Mouse (Mus musculus) liver (tissue): ENCODE results near the gene Pla2g4a.
"Not testable (repeated sequence)": the region's sequence is repeated elsewhere in the genome, so short reads cannot be mapped to it uniquely, and the experiment has no call there.

Experiments used
- DNase-seq: peaks from one replicate; pipeline ENCODE4 v3.0.0-alpha.2; 2020; ENCODE audit warnings: mixed read lengths

Pla2g4a gene

GRCm38 (mm10) chr1:149929140-149929539, 31.9 kb downstream of the Pla2g4a start:
- no peak for DNase-seq

DNA sequence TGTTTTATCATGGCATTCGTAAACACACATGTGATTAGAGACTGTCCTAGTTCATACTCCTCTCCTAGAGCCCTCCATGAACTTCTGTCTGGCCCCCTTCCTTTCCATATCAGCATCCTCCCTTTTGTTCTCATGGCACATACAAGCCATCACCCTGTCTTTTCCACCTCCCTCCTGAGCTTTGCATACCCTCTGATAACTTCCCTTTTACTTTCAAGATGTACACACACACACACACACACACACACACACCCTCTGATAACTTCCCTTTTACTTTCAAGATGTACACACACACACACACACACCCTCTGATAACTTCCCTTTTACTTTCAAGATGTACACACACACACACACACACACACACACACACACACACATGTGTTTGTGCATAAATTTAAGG, 37.4 kb downstream of the Pla2g4a start:
- not testable (repeated sequence) for DNase-seq

DNA sequence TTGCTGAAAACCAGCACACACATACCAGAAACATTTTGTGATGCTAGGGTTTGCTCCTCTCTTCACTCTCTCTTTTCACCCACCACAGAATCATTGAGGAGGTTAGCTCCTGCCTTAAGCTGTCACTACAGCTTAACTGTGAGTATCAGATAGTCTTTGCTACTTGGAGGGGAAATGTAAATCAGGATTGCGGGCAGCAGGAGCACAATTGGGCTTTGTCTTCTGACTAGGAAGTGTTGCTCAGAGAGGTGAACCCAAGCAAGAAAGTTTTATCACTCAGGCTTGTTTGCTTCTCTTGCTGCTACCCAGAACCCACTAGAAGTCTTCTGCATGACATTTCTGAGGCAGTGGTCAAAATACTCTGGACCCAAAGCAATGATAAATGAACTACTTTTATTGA, 38.9 kb downstream of the Pla2g4a start:
- no peak for DNase-seq

DNA sequence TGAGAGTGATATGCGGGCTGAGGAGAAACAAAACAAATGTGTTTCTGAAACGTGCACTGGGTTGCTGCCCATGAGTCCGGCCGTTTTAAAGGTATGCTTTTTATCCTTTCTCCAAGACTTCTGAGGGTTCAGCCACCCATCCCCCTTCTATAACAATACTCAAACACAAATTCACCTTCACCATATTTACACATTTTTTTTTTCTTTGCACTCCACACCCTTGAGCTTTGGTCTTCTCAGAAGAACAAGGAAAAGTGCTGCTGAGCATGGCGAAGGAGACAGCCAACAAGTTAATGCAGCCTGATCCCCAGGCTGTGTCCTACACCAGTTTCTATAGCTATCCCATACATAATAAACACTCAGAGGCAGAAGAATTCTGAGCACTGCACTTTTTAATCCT, 39.8 kb downstream of the Pla2g4a start:
- DNase-seq, result no peak

DNA sequence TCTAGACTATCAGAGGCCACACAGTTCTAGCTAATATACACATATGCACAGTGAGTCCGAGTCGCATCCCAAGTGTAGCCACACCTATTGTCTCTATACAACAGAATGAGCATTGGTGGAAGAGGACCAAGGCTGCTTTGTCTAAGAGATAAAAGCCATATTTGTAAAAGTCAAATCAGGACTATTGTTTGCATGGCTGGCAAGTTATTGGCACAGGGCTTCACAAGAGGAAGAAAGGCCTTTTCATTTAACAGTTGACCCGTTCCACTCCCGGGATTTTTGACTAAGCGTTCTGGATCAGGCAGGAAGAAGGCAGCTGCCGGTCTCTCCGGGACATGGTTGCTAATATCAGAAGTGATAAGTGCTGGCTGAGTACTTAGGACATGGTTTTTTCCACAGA, 41.8 kb downstream of the Pla2g4a start:
- DNase-seq, result no peak

- DNase-seq, result no peak
Measured at GRCm38 (mm10) chr1:149912984-149913383, 48.1 kb downstream of the Pla2g4a start.

DNA sequence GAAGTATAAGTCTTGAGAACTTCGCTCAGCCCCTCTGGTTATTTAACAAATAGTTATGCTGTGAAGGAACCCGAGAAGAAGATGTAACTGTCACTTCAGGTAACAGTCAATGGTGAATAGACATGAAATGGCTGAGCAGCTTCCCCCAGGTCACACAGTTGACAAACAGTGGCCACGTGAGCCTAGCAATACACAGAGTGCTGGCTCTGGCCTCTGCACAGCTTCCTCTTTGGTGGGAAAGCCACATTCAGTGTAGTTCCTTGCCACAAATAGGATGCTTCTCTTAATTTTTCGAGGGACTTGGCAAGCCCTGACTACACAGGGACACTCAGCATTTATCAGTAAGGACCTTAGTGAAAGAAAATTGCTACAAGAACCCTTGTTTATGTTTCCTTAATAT, 50.0 kb downstream of the Pla2g4a start:
- DNase-seq, result peak; percentile 15

DNA sequence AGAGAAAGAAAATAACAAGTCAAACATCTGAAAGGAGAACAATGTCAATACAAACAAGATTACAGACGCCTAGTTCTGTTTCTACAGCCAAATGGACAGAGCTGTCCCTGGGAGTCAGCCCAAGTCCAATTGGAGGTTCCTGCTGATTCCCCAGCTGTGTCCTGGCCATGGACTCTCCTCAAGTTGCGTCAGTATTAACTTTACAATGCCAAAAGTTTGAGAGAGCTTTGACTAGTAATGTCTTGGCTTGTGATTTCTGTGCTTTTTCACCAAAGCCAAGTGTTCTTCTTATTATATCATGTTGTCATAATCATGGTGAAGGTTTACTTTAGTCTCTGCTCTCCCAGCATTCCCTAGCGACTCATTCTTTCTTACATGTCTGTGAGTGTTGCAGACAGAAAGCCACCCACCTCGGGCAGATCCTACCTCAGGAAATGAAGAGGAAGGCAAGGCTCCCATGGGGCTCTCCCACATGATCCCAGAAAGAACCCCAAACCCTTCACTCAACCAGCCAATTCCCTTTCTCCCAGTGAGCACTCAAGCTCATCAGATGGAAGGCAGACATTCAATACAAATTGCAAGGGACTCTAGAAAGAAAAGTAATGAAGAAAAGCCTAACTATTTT, 63.0 kb downstream of the Pla2g4a start:
- no peak for DNase-seq

DNA sequence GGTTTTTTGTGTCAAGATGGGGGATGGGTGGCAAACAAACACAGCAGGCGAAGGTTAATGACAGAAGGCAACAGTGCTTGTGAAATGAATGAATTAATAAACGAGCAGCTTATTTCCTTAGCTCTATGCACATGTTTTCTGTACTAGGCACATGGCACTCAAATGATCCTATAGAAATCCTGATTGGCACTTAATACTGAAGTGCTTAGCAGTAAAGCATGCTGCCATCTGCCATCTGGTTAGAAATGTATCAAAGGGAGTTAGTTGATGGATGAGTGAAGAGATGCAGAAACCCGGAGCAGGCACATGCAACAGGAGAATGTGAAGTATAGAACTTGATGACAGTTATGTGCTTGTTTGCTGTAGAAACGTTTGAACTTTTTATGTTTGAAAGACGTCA, 64.5 kb downstream of the Pla2g4a start:
- no peak for DNase-seq

GRCm38 (mm10) chr1:149894940-149895339, 66.2 kb downstream of the Pla2g4a start:
- no peak for DNase-seq

DNA sequence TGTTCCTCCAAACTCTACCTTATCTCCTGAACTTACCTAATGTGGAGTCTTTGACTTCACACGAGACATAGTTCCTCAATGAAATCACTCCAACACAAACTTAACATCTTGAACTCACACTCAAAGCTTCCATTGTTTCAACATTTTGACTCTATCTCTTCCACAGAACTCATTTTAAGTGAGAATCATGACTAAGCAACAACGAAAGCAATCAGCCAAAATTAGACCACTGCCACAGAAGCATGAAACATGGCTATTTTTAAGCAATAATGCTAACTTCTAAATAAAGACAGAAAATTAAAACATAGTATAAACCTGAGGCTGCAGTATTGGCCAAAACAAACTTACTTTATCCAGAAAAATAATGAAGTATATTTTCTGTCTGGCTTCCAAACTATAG, 67.2 kb downstream of the Pla2g4a start:
- no peak for DNase-seq

GRCm38 (mm10) chr1:149891057-149891456, 70.0 kb downstream of the Pla2g4a start:
- no peak for DNase-seq

DNA sequence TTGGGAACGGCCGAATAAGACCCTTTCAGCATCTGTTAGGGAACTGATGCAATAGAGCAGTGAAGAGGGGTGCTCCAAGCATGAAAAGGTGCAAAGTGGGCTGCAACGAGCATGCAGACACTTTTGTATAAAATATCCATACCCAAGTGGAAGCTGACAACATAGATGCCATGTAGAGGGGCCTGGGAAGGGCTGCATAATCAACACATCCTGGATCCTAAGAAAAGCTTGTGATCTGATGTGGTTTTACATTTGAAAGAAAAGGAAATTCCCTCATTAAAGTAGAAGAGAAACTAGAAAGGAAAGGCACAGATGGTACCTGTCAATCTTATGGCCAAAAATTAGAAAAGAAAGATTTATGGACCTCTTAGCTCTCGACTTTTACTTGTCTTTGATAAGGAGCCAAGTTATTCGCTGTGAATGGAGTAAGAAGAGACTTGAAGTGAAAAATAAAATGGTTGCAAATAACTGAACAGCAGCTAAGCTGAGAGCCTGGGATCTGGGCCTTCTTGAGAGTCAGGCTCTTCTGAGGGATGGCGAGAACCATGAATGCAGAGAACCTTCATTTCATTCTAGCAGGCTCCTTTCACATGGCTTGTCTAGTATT, 78.6 kb downstream of the Pla2g4a start:
- no peak for DNase-seq

- no peak for DNase-seq
Measured at GRCm38 (mm10) chr1:149878175-149878574, 82.9 kb downstream of the Pla2g4a start.

DNA sequence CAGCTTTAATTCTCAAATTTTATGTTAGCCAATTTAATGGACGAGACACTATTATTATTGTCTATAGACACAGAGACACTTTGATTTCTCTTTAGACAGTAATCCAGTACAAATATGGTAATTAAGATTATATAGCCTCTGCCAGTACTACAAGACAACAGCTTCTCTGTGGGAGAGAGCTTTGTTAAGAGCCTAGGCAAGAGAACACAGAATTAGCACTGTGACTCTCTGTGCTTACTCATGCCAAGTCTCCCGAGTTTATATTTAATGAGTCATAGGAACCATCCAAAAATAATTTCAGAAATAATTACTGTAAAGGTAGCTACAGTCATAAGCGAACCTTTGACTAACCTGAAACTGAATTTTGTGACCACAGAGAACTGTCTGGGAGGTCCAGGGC, 84.6 kb downstream of the Pla2g4a start:
- no peak for DNase-seq

GRCm38 (mm10) chr1:149871625-149872024, 89.5 kb downstream of the Pla2g4a start:
- no peak for DNase-seq

- no peak for DNase-seq
Measured at GRCm38 (mm10) chr1:149867323-149867722, 93.8 kb downstream of the Pla2g4a start.

DNA sequence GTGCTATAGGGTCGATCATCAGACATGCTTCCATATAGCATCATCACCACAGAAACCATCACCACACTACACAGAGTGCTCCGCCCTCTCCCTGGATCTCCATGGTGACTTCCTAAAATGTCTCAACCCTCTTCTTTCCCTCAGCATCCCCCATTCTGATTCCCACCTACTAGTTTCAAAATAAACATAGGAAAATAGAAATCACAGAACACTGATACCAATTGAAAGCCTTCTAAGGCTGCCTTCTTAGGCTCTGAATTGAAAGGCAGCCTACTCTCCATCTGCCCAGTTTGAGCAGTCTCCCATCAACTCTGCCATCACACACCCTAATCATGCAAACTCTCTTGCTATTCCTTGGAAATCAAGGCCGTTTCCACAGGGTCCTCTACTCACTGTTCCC, 94.9 kb downstream of the Pla2g4a start:
- no peak for DNase-seq

DNA sequence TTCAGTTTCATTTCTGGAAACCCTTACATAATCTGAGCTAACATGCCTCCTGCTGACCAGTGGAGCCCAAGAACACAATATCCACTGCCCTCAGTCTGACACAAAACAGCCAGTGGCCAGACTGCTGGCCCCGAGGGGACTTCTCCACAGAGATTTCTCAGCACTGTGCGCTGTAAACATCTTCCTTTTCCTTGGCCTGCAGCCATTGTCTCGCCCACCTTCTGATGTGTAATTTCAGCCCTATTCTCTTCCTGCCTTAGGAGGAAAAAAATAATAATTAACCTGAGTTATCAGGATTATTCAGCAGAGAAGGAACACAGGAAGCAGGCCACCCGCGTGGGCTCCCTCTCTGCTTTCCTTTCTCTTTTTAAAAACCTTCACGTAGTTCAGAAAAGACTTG, 98.3 kb downstream of the Pla2g4a start:
- DNase-seq, result no peak

GRCm38 (mm10) chr1:149862181-149862580, 98.9 kb downstream of the Pla2g4a start:
- DNase-seq, result no peak

GRCm38 (mm10) chr1:149861543-149861942, 99.5 kb downstream of the Pla2g4a start:
- DNase-seq, result no peak

GRCm38 (mm10) chr1:149858734-149859133, 102.4 kb downstream of the Pla2g4a start:
- DNase-seq, result no peak

GRCm38 (mm10) chr1:149856720-149857119, 104.4 kb downstream of the Pla2g4a start:
- peak; percentile 58 for DNase-seq

DNA sequence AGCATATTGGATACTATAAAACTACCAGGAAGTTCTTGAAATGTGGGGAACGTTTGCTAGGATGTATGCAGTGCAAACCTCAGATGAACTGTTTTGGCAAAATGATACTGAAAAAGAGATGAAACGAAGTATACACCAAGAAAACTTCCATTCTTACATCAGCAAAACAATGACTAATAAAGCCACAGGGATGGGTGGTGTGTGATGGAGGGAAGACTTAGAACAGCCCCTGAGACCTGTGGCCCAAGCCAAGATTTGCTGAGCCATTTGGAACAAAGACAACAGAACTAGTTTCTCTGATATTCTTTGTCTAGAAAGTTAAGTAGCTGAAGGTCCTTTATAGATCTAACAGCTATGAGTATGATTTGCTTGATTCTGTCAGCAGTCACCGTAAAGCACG, 105.5 kb downstream of the Pla2g4a start:
- DNase-seq, result no peak

- DNase-seq, result no peak
Measured at GRCm38 (mm10) chr1:149854867-149855266, 106.2 kb downstream of the Pla2g4a start.
